Mouse (Mus musculus): ENCODE data around the gene BC100530.
"Not testable (repeated sequence)": the region's sequence is repeated elsewhere in the genome, so short reads cannot be mapped to it uniquely, and the experiment has no call there.

Gene BC100530

GRCm38 (mm10) chr16:36367648-36368047 is at the start of gene BC100530:
Gene BC100530, minus strand, starts transcription at chr16:36367748.
- not testable (repeated sequence) for DNase-seq (ENCODE audit: low spot score)

GRCm38 (mm10) chr16:36408357-36408756 is 40.8 kb upstream of the BC100530 start, which contains the start of gene Stfa2:
Gene Stfa2, minus strand, starts transcription at chr16:36408457.
- DNase-seq (ENCODE audit: low spot score) = no peak

- DNase-seq (ENCODE audit: low spot score) = no peak
These were observed 21.5 kb upstream of the BC100530 start for GRCm38 (mm10) chr16:36389060-36389459.

- no peak for DNase-seq (ENCODE audit: low spot score)
These were observed 30.4 kb downstream of the BC100530 start for GRCm38 (mm10) chr16:36337171-36337570.

GRCm38 (mm10) chr16:36334232-36334631 is 33.3 kb downstream of the BC100530 start, which contains the start of gene BC117090:
Gene BC117090, minus strand, starts transcription at chr16:36334332.
- no peak for DNase-seq (ENCODE audit: low spot score)

GRCm38 (mm10) chr16:36319286-36319685 is 48.3 kb downstream of the BC100530 start:
- no peak for DNase-seq (ENCODE audit: low spot score)

- DNase-seq (ENCODE audit: low spot score) = not testable (repeated sequence)
These were observed 51.4 kb downstream of the BC100530 start for GRCm38 (mm10) chr16:36316111-36316510.

Measured in layer of hippocampus, adult 11-12 months (tissue).